ENCODE assay signal across 9 mouse cellular contexts in genomic region chr8:45780585-45780984, GRCm38 (mm10).
DNase-seq lines count a peak whose midpoint lies in the region; ATAC-seq and TF ChIP-seq lines count a peak whose summit lies in the region.
"Had no signal": no experiment of that assay in that cellular context is flagged by ENCODE, and none has a peak within 500 bp of the region (broad histone marks: within the 10 kb centered on the region; RNA-seq: fewer than 3 reads in every experiment).

No protein-coding gene starts in this region.

- H3K4me1 ChIP-seq in embryonic facial prominence, embryonic 11.5 days (ENCODE audit: control insufficient read depth, insufficient read depth, low read length): no peaks in the 10 kb centered on the region
- H3K4me1 ChIP-seq in embryonic facial prominence, embryonic 10.5 days: no peaks in the 10 kb centered on the region
- H3K4me1 ChIP-seq in ES-E14 (ENCODE audit: control insufficient read depth in 2 of 2, insufficient read depth in 2 of 2, low read length in 2 of 2, poor library complexity in 1 of 2): no peaks in the 10 kb centered on the region

- peak; percentile 85 for DNase-seq in embryonic facial prominence, embryonic 11.5 days (ENCODE audit: low spot score)
- no peak for DNase-seq in embryonic facial prominence, embryonic 10.5 days (ENCODE audit: low spot score)
- peak; percentile 58 to 66 for DNase-seq in left cerebral cortex, postnatal 14 days (ENCODE audit: low spot score in 2 of 2)
- no peak for DNase-seq in left cerebral cortex, postnatal 36 days (ENCODE audit: low spot score in 2 of 2)
- DNase-seq in ES-E14 (ENCODE audit: low read depth, low spot score): peak; percentile 27
- peak; percentile 61 for DNase-seq in lung, postnatal 10 days
- no peak for DNase-seq in testis, postnatal 14 days (ENCODE audit: low spot score)
- no peak for DNase-seq in ovary, postnatal 36 days (ENCODE audit: low spot score)

- no peaks in the 10 kb centered on the region for H3K9me3 ChIP-seq in embryonic facial prominence, embryonic 11.5 days (replicated peaks; ENCODE audit: control insufficient read depth, low read length)
- H3K9me3 ChIP-seq in embryonic facial prominence, embryonic 10.5 days: no peaks in the 10 kb centered on the region
- no peaks in the 10 kb centered on the region for H3K9me3 ChIP-seq in ES-E14 (ENCODE audit: control insufficient read depth, insufficient read depth, low read depth, low read length)
- H3K9me3 ChIP-seq: forebrain, embryonic 12.5 days had no signal

- H3K36me3 ChIP-seq in embryonic facial prominence, embryonic 11.5 days (replicated peaks; ENCODE audit: control insufficient read depth, insufficient read depth, low read depth, low read length): no peaks in the 10 kb centered on the region
- H3K36me3 ChIP-seq in embryonic facial prominence, embryonic 10.5 days (replicated peaks): peaks cover 3% of the 10 kb centered on the region; the same call in 1 of the 2 replicates
- H3K36me3 ChIP-seq in ES-E14 (ENCODE audit: control insufficient read depth, insufficient read depth, low read length, poor library complexity, severe bottlenecking): no peaks in the 10 kb centered on the region

- ATAC-seq in embryonic facial prominence, embryonic 11.5 days (replicated peaks; ENCODE audit: insufficient number of reproducible peaks, low FRiP score, low TSS enrichment, low read depth): no peak

- no peak overlapping the region for H3K4me2 ChIP-seq in embryonic facial prominence, embryonic 11.5 days (ENCODE audit: low read depth, low read length)
- H3K4me2 ChIP-seq: forebrain, embryonic 12.5 days had no signal

- in situ Hi-C loops in ES-E14 (cut with MboI; ENCODE audit: low sequenced_read_pairs in 2 of 2, unreplicated experiment in 2 of 2): loop anchor here in 1 of 2 experiments (10.0 kb wide), 1 partner anchor 326 kb away; no protein-coding TSS in a partner anchor

- no peak overlapping the region for H3K27ac ChIP-seq in embryonic facial prominence, embryonic 11.5 days (replicated peaks; ENCODE audit: low read depth, low read length)
- H3K27ac ChIP-seq in embryonic facial prominence, embryonic 10.5 days (replicated peaks): no peak overlapping the region
- no peak overlapping the region for H3K27ac ChIP-seq in ES-E14 (ENCODE audit: insufficient read depth, low read depth, low read length, poor library complexity, severe bottlenecking)
- H3K27ac ChIP-seq: forebrain, embryonic 12.5 days had no signal

- WGBS in embryonic facial prominence, embryonic 11.5 days: 55% methylated on average over 4 of the region's 4 CpGs
- 62% methylated on average over 4 of the region's 4 CpGs for WGBS in embryonic facial prominence, embryonic 10.5 days

- intact Hi-C loops in left cerebral cortex, postnatal 14 days (cut with DNase I): loop anchor here (2.0 kb wide), 1 partner anchor 326 kb away; no protein-coding TSS in a partner anchor
- intact Hi-C loops in left cerebral cortex, postnatal 36 days (cut with DNase I): loop anchor here (2.0 to 10.0 kb wide), 3 partner anchors 326 to 416 kb away; no protein-coding TSS in a partner anchor

- no peak overlapping the region for H3K4me3 ChIP-seq in embryonic facial prominence, embryonic 11.5 days (ENCODE audit: low read depth, low read length)
- H3K4me3 ChIP-seq in embryonic facial prominence, embryonic 10.5 days: no peak overlapping the region
- H3K4me3 ChIP-seq in ES-E14 (ENCODE audit: insufficient read depth in 1 of 2, low read depth in 1 of 2, low read length in 2 of 2, poor library complexity in 1 of 2, severe bottlenecking in 1 of 2): no peak overlapping the region
- H3K4me3 ChIP-seq: forebrain, embryonic 12.5 days had no signal

- H3K27me3 ChIP-seq in embryonic facial prominence, embryonic 11.5 days (ENCODE audit: control insufficient read depth, insufficient read depth, low read length): no peaks in the 10 kb centered on the region
- no peaks in the 10 kb centered on the region for H3K27me3 ChIP-seq in embryonic facial prominence, embryonic 10.5 days (replicated peaks; ENCODE audit: low read depth, poor library complexity, severe bottlenecking)
- H3K27me3 ChIP-seq: forebrain, embryonic 12.5 days had no signal

- H3K9ac ChIP-seq in embryonic facial prominence, embryonic 11.5 days (replicated peaks; ENCODE audit: low read length): no peak overlapping the region
- H3K9ac ChIP-seq in ES-E14 (ENCODE audit: insufficient read depth, low read depth, low read length, poor library complexity, severe bottlenecking): no peak overlapping the region
- H3K9ac ChIP-seq: forebrain, embryonic 12.5 days had no signal

TF ChIP-seq in ES-E14, 5 proteins besides CTCF, POLR2A, EP300 and RAD21:
- no peak for TF ChIP-seq MAFK (IDR thresholded peaks at IDR 0.05; ENCODE audit: insufficient read depth, low read depth, low read length)
- TF ChIP-seq ZC3H11A (IDR thresholded peaks at IDR 0.05; ENCODE audit: borderline replicate concordance, low read depth, low read length): peak; percentile 20; the same call in 1 of the 2 replicates

Comparison
In these comparisons a context has a peak if more than half of its experiments do, and no peak if none do; other contexts are left out.
1. DNase-seq: peak in embryonic facial prominence, embryonic 11.5 days (single experiment), left cerebral cortex, postnatal 14 days (2 of 2), ES-E14 (single experiment) and lung, postnatal 10 days (single experiment); none in embryonic facial prominence, embryonic 10.5 days (single experiment), left cerebral cortex, postnatal 36 days (0 of 2), testis, postnatal 14 days (single experiment) and ovary, postnatal 36 days (single experiment).